Mouse (Mus musculus) hindbrain, embryonic 15.5 days (tissue): ENCODE results near the gene Birc7. TPM values are rescaled to one million over a fixed set of nuclear protein-coding genes. Genes with fewer than 3 reads are reported as not detected.

ENCODE experiments used
- ATAC-seq: fragments of 200-750 bp; cut with Nextera tagmentation; 2 replicates; pipeline ENCODE4 v1.8.0; 2017; ENCODE audit warnings: low read depth, moderate number of reproducible peaks, moderate TSS enrichment; ENCODE audit not compliant: low FRiP score
- H3K27ac ChIP-seq: fragments of 300-500 bp; sonication (generic); replicated peaks from 2 replicates; pipeline ENCODE4 v1.5.1; 2015; ENCODE audit warnings: mild to moderate bottlenecking, inconsistent platforms
- H3K27me3 ChIP-seq: fragments of 300-500 bp; sonication (generic); 2 replicates; pipeline ENCODE4 v1.6.1; 2015; ENCODE audit warnings: control low read depth, inconsistent platforms
- H3K36me3 ChIP-seq: fragments of 300-500 bp; sonication (generic); 2 replicates; pipeline ENCODE4 v1.6.1; 2015; ENCODE audit warnings: control low read depth, inconsistent platforms
- H3K4me1 ChIP-seq: fragments of 300-500 bp; sonication (generic); replicated peaks from 2 replicates; pipeline ENCODE4 v1.6.1; 2015; ENCODE audit warnings: control low read depth, inconsistent platforms
- H3K4me2 ChIP-seq: fragments of 300-500 bp; sonication (generic); 2 replicates; pipeline ENCODE4 v1.6.1; 2015; ENCODE audit warnings: moderate library complexity, mild to moderate bottlenecking, inconsistent platforms
- H3K4me3 ChIP-seq: fragments of 300-500 bp; sonication (generic); 2 replicates; pipeline ENCODE4 v1.5.1; 2015; ENCODE audit warnings: mild to moderate bottlenecking, inconsistent platforms
- H3K9ac ChIP-seq: fragments of 300-500 bp; sonication (generic); 2 replicates; pipeline ENCODE4 v1.6.1; 2015; ENCODE audit warnings: inconsistent platforms
- H3K9me3 ChIP-seq: fragments of 300-500 bp; sonication (generic); 2 replicates; pipeline ENCODE4 v1.6.1; 2016; ENCODE audit warnings: control low read depth, inconsistent platforms
- WGBS: fragments of 180-500 bp; shearing (Covaris S2); methylation state at CpG from one replicate; pipeline ENCODE4 v1.1.7; 2015; 5-methylcytosine and 5-hydroxymethylcytosine counted together
- microRNA-seq: library from miRNA; unstranded; fragments of <30 nt; microRNA quantifications from one replicate; pipeline ENCODE4, GENCODE M21; 2016
- polyA plus RNA-seq: library from polyadenylated mRNA; unstranded; fragments of >200 nt; fragmentation: Nextera tagmentation; extraction: Ambion mirVana; gene quantifications from 2 replicates; pipeline ENCODE4 v1.2.1, GENCODE M21; 2015

Gene Birc7
- polyA plus RNA-seq, 1 experiment from 2014 or later: 0.31 TPM

DNA sequence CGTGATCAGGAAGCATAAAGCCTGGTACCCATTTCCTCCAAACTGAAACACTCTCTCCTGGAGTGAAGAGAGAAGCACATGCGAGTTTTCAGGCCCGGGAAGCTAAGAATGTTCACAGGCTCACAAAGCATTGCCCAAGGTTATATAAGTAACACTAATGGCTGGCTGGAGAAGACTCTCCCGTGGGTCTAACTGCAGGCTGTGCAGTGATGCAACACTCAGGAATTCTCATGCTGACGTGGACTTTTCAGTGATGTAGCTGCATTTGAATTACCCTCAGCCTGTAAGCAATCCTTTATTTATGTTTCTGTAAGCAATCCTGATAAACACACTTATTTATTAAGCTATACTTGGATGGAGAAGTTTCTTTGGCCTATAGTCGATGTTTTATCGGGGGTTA lies 30.8 kb downstream of the Birc7 start:
- 76% methylated on average over 7 of the region's 7 CpGs for WGBS
- Histone ChIP-seq H3K4me3 (no peak overlapping the region), H3K4me1 (0 out of 2 replicates have a peak, but pooled peaks cover 6% of the 10 kb centered on the region), H3K9ac (no peak overlapping the region), H3K4me2 (no peak overlapping the region), H3K27ac (no peak overlapping the region), H3K9me3 (no peaks in the 10 kb centered on the region), H3K36me3 (no peaks in the 10 kb centered on the region), H3K27me3 (no peaks in the 10 kb centered on the region)
- ATAC-seq: no peak

GRCm38 (mm10) chr2:180960187-180960586 lies 31.4 kb downstream of the Birc7 start:
- Histone ChIP-seq H3K9ac (no peak overlapping the region), H3K27ac (no peak overlapping the region), H3K27me3 (no peaks in the 10 kb centered on the region), H3K9me3 (no peaks in the 10 kb centered on the region), H3K4me1 (0 out of 2 replicates have a peak, but pooled peaks cover under 1% of the 10 kb centered on the region), H3K4me3 (no peak overlapping the region), H3K36me3 (no peaks in the 10 kb centered on the region), H3K4me2 (no peak overlapping the region)
- WGBS: 80% methylated on average over 3 of the region's 3 CpGs
- ATAC-seq: no peak

- Histone ChIP-seq H3K36me3 (no peaks in the 10 kb centered on the region), H3K4me2 (no peak overlapping the region), H3K27ac (no peak overlapping the region), H3K9ac (no peak overlapping the region), H3K27me3 (no peaks in the 10 kb centered on the region), H3K4me3 (no peak overlapping the region), H3K4me1 (peaks cover 11% of the 10 kb centered on the region), H3K9me3 (no peaks in the 10 kb centered on the region)
- no peak for ATAC-seq
- WGBS: 78% methylated on average over 2 of the region's 2 CpGs
Observed at GRCm38 (mm10) chr2:180962616-180963308, 33.9 kb downstream of the Birc7 start.

GRCm38 (mm10) chr2:180963956-180964355 lies 35.1 kb downstream of the Birc7 start:
- no peak overlapping the region for H3K9ac ChIP-seq
- no peak overlapping the region for H3K4me2 ChIP-seq
- H3K9me3 ChIP-seq: no peaks in the 10 kb centered on the region
- peaks cover 23% of the 10 kb centered on the region for H3K4me1 ChIP-seq
- no peaks in the 10 kb centered on the region for H3K36me3 ChIP-seq
- H3K27ac ChIP-seq: no peak overlapping the region
- ATAC-seq: no peak
- 5% methylated on average over 5 of the region's 5 CpGs for WGBS
- H3K27me3 ChIP-seq: no peaks in the 10 kb centered on the region
- no peak overlapping the region for H3K4me3 ChIP-seq

DNA sequence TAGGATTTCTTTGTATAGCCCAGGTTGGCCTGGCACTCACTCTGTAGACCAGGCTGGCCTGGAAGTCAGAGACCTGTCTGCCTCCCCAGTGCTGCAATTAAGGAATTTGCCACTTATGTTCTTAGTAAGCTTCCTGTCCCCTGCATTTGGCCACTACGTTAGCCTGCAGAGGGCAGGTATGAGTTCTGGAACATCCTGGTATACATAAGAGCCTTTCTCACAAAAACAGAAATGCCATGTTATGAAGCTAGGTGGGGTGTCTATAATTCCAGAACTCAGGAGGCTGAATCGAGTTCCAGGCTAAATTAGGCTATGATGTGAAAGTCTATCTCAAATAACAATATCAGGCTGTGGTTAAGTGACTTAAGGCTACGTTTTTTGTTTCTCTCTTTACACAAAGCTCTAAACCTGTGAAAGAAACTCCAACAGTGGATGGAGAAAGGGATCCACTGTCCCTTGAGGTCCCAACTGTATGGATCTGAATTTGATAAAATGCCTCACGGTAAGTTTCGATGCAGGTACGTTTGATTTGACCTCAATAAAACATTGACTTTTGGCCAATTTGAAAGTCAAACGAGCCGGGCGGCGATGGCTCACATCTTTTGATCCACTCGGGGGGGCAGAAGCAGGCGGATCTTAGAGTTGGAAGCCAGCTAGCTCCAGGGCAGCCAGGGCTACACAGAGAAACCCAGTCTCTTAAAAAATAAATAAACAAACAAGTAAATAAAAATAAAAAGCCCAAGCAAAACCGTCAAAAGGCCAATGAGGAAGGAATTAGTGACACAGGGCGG lies 37.5 kb downstream of the Birc7 start:
- peak; percentile 35; the same call in 1 of the 2 replicates for ATAC-seq
- Histone ChIP-seq H3K27ac (peak overlapping the region; percentile 90), H3K27me3 (no peaks in the 10 kb centered on the region), H3K4me2 (peak overlapping the region; percentile 74), H3K36me3 (peaks cover 10% of the 10 kb centered on the region; the same call in 1 of the 2 replicates), H3K9ac (peak overlapping the region; percentile 95), H3K9me3 (no peaks in the 10 kb centered on the region), H3K4me3 (peak overlapping the region; percentile 91), H3K4me1 (peaks cover 26% of the 10 kb centered on the region)
- WGBS: 11% methylated on average over 14 of the region's 14 CpGs

- Histone ChIP-seq H3K4me1 (peaks cover 26% of the 10 kb centered on the region), H3K9me3 (no peaks in the 10 kb centered on the region), H3K9ac (peak within 1 kb of the TSS; percentile 95), H3K27me3 (no peaks in the 10 kb centered on the region), H3K4me3 (peak within 1 kb of the TSS; percentile 91), H3K36me3 (peaks cover 19% of the 10 kb centered on the region), H3K4me2 (peak within 1 kb of the TSS; percentile 74), H3K27ac (peak within 1 kb of the TSS; percentile 90)
- ATAC-seq: peak; percentile 93
- WGBS: under 1% methylated on average over 57 of the region's 57 CpGs
Observed at GRCm38 (mm10) chr2:180967010-180967763, 38.4 kb downstream of the Birc7 start, which contains the start of gene Arfgap1. Arfgap1 (plus strand) TSS chr2:180967225.

- no peak overlapping the region for H3K4me2 ChIP-seq
- ATAC-seq: no peak
- H3K9me3 ChIP-seq: no peaks in the 10 kb centered on the region
- no peaks in the 10 kb centered on the region for H3K4me1 ChIP-seq
- H3K36me3 ChIP-seq: peaks cover 66% of the 10 kb centered on the region
- WGBS: 88% methylated on average over 6 of the region's 6 CpGs
- H3K9ac ChIP-seq: no peak overlapping the region
- no peak overlapping the region for H3K27ac ChIP-seq
- H3K4me3 ChIP-seq: no peak overlapping the region
- no peaks in the 10 kb centered on the region for H3K27me3 ChIP-seq
Observed at GRCm38 (mm10) chr2:180981133-180981532, 52.3 kb downstream of the Birc7 start.

Small RNA genes lying within 50 kb of the gene (microRNA-seq; reads per million reads assigned to microRNA genes)
- 2.6 reads per million, percentile 9 among the genes with 10 or more reads in this experiment for gene Mir124a-3

Other genes with a start within 250 kb of the Birc7 start
- 24.4 and 27.8 TPM in 2 replicates for gene Dido1, start 219.0 kb upstream of the Birc7 start, polyA plus RNA-seq
- 51.6 and 54.9 TPM in 2 replicates for gene Gid8, start 218.9 kb upstream of the Birc7 start, polyA plus RNA-seq
- gene Slc17a9, start 203.8 kb upstream of the Birc7 start, polyA plus RNA-seq: 0.29 and 0.33 TPM in 2 replicates
- 0.73 and 5.2 TPM in 2 replicates for gene Bhlhe23, start 152.1 kb upstream of the Birc7 start, polyA plus RNA-seq
- gene Ythdf1, start 8.1 kb upstream of the Birc7 start, polyA plus RNA-seq: 50.1 and 54.9 TPM in 2 replicates
- gene Nkain4, start 25.7 kb downstream of the Birc7 start, polyA plus RNA-seq: 95.5 and 106 TPM in 2 replicates
- gene Arfgap1, start 38.2 kb downstream of the Birc7 start, polyA plus RNA-seq: 114 and 119 TPM in 2 replicates
- 0.19 and 0.41 TPM in 2 replicates for gene Col20a1, start 57.5 kb downstream of the Birc7 start, polyA plus RNA-seq
- 40.7 and 42.0 TPM in 2 replicates for gene Chrna4, start 114.5 kb downstream of the Birc7 start, polyA plus RNA-seq
- gene Kcnq2, start 206.3 kb downstream of the Birc7 start, polyA plus RNA-seq: 45.8 and 50.4 TPM in 2 replicates
- gene Eef1a2, start 228.0 kb downstream of the Birc7 start, polyA plus RNA-seq: 13.5 and 14.5 TPM in 2 replicates